Mouse (Mus musculus): ENCODE measurements at regions not wholly inside any gene's neighbourhood (a gene's known extent, or its start where the extent isn't known, plus 50 kb on each side); places are given as distances from the start of the nearest gene placed in this dataset.

GRCm38 (mm10) chr11:44204384-44204783 is 195.5 kb upstream of the Il12b start:
- H3K9ac ChIP-seq: no peak overlapping the region
- H3K9me3 ChIP-seq: no peaks in the 10 kb centered on the region
- H3K27me3 ChIP-seq: no peaks in the 10 kb centered on the region
- no peak for ATAC-seq (ENCODE audit: borderline replicate concordance, extremely low read depth, low FRiP score, low TSS enrichment)
- H3K27ac ChIP-seq: no peak overlapping the region
- no peaks in the 10 kb centered on the region for H3K36me3 ChIP-seq
- no peak overlapping the region for H3K4me3 ChIP-seq
- H3K4me2 ChIP-seq: no peak overlapping the region
- 59% methylated on average over 3 of the region's 3 CpGs for WGBS
- no peaks in the 10 kb centered on the region for H3K4me1 ChIP-seq

GRCm38 (mm10) chr11:44206866-44207265 is 193.0 kb upstream of the Il12b start:
- H3K9me3 ChIP-seq: no peaks in the 10 kb centered on the region
- 75% methylated on average over 4 of the region's 4 CpGs for whole genome bisulfite sequencing
- no peak overlapping the region for H3K4me3 ChIP-seq
- H3K36me3 ChIP-seq: no peaks in the 10 kb centered on the region
- ATAC-seq (ENCODE audit: borderline replicate concordance, extremely low read depth, low FRiP score, low TSS enrichment): no peak
- no peak overlapping the region for H3K4me2 ChIP-seq
- no peak overlapping the region for H3K27ac ChIP-seq
- H3K9ac ChIP-seq: no peak overlapping the region
- H3K27me3 ChIP-seq: no peaks in the 10 kb centered on the region
- 0 out of 2 replicates have a peak, but pooled peaks cover 4% of the 10 kb centered on the region for H3K4me1 ChIP-seq

- Histone ChIP-seq H3K4me2 (no peak overlapping the region), H3K4me3 (no peak overlapping the region), H3K27ac (peak overlapping the region; percentile 56), H3K27me3 (no peaks in the 10 kb centered on the region), H3K36me3 (no peaks in the 10 kb centered on the region), H3K4me1 (0 out of 2 replicates have a peak, but pooled peaks cover 5% of the 10 kb centered on the region), H3K9ac (no peak overlapping the region), H3K9me3 (no peaks in the 10 kb centered on the region)
- 36% methylated on average over 9 of the region's 9 CpGs for WGBS
- peak; percentile 75; the same call in 1 of the 2 replicates for ATAC-seq (ENCODE audit: borderline replicate concordance, extremely low read depth, low FRiP score, low TSS enrichment)
Observed at GRCm38 (mm10) chr11:44211871-44212441, 187.9 kb upstream of the Il12b start.

- Histone ChIP-seq H3K4me2 (no peak overlapping the region), H3K36me3 (no peaks in the 10 kb centered on the region), H3K4me3 (no peak overlapping the region), H3K9ac (no peak overlapping the region), H3K27ac (no peak overlapping the region), H3K27me3 (no peaks in the 10 kb centered on the region), H3K9me3 (no peaks in the 10 kb centered on the region), H3K4me1 (0 out of 2 replicates have a peak, but pooled peaks cover 5% of the 10 kb centered on the region)
- ATAC-seq (ENCODE audit: borderline replicate concordance, extremely low read depth, low FRiP score, low TSS enrichment): no peak
Observed at GRCm38 (mm10) chr11:44214095-44214494, 185.8 kb upstream of the Il12b start.

- WGBS: 83% methylated on average over 3 of the region's 3 CpGs
- ATAC-seq (ENCODE audit: borderline replicate concordance, extremely low read depth, low FRiP score, low TSS enrichment): no peak
- Histone ChIP-seq H3K4me1 (0 out of 2 replicates have a peak, but pooled peaks cover 8% of the 10 kb centered on the region), H3K27me3 (no peaks in the 10 kb centered on the region), H3K9me3 (no peaks in the 10 kb centered on the region), H3K4me3 (no peak overlapping the region), H3K4me2 (no peak overlapping the region), H3K27ac (no peak overlapping the region), H3K9ac (no peak overlapping the region), H3K36me3 (no peaks in the 10 kb centered on the region)
Observed at GRCm38 (mm10) chr11:44216346-44216745, 183.5 kb upstream of the Il12b start.

- 0 out of 2 replicates have a peak, but pooled peaks cover 3% of the 10 kb centered on the region for H3K4me1 ChIP-seq
- H3K9ac ChIP-seq: no peak overlapping the region
- 27% methylated on average over 3 of the region's 3 CpGs for WGBS
- H3K4me3 ChIP-seq: no peak overlapping the region
- H3K36me3 ChIP-seq: no peaks in the 10 kb centered on the region
- no peaks in the 10 kb centered on the region for H3K9me3 ChIP-seq
- H3K27ac ChIP-seq: peak overlapping the region; percentile 41; the same call in 1 of the 2 replicates
- peak; percentile 65; the same call in 1 of the 2 replicates for ATAC-seq (ENCODE audit: borderline replicate concordance, extremely low read depth, low FRiP score, low TSS enrichment)
- no peaks in the 10 kb centered on the region for H3K27me3 ChIP-seq
- no peak overlapping the region for H3K4me2 ChIP-seq
Observed at GRCm38 (mm10) chr11:44219971-44220370, 179.9 kb upstream of the Il12b start.

DNA sequence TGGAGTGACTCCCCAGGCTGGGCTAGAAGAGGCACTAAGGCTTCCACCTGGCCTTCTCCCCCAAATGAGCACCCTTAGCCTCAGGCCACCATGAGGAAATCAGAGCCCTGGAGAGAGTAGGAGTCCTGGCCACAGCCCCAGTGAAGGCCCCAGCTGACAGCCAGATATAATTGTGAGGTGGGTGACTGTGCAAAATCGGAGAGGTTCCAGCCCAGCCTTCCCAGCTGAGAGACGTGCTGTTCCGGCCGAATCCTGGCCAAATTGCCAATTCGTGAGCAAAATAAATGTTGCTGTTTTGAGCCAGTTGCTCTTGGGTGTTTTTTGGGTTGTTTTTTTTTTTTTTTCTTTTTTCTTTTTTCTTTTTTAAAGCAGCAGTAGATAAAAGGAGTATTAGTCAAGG is 169.9 kb upstream of the Il12b start:
- no peak overlapping the region for H3K4me3 ChIP-seq
- H3K9ac ChIP-seq: no peak overlapping the region
- no peak for ATAC-seq (ENCODE audit: borderline replicate concordance, extremely low read depth, low FRiP score, low TSS enrichment)
- H3K4me1 ChIP-seq: no peaks in the 10 kb centered on the region
- H3K27me3 ChIP-seq: no peaks in the 10 kb centered on the region
- no peak overlapping the region for H3K27ac ChIP-seq
- no peaks in the 10 kb centered on the region for H3K9me3 ChIP-seq
- H3K36me3 ChIP-seq: no peaks in the 10 kb centered on the region
- WGBS: 69% methylated on average over 5 of the region's 5 CpGs
- no peak overlapping the region for H3K4me2 ChIP-seq

GRCm38 (mm10) chr11:44235456-44235855 is 164.4 kb upstream of the Il12b start:
- no peak overlapping the region for H3K27ac ChIP-seq
- H3K4me1 ChIP-seq: no peaks in the 10 kb centered on the region
- H3K4me3 ChIP-seq: no peak overlapping the region
- H3K9me3 ChIP-seq: no peaks in the 10 kb centered on the region
- no peak overlapping the region for H3K4me2 ChIP-seq
- no peak overlapping the region for H3K9ac ChIP-seq
- ATAC-seq (ENCODE audit: borderline replicate concordance, extremely low read depth, low FRiP score, low TSS enrichment): no peak
- no peaks in the 10 kb centered on the region for H3K36me3 ChIP-seq
- no peaks in the 10 kb centered on the region for H3K27me3 ChIP-seq

GRCm38 (mm10) chr11:44238051-44238450 is 161.8 kb upstream of the Il12b start:
- no peak overlapping the region for H3K27ac ChIP-seq
- ATAC-seq (ENCODE audit: borderline replicate concordance, extremely low read depth, low FRiP score, low TSS enrichment): no peak
- H3K4me1 ChIP-seq: no peaks in the 10 kb centered on the region
- H3K4me3 ChIP-seq: no peak overlapping the region
- no peaks in the 10 kb centered on the region for H3K9me3 ChIP-seq
- H3K27me3 ChIP-seq: no peaks in the 10 kb centered on the region
- H3K4me2 ChIP-seq: no peak overlapping the region
- no peaks in the 10 kb centered on the region for H3K36me3 ChIP-seq
- WGBS: 84% methylated on average over 4 of the region's 4 CpGs
- no peak overlapping the region for H3K9ac ChIP-seq

DNA sequence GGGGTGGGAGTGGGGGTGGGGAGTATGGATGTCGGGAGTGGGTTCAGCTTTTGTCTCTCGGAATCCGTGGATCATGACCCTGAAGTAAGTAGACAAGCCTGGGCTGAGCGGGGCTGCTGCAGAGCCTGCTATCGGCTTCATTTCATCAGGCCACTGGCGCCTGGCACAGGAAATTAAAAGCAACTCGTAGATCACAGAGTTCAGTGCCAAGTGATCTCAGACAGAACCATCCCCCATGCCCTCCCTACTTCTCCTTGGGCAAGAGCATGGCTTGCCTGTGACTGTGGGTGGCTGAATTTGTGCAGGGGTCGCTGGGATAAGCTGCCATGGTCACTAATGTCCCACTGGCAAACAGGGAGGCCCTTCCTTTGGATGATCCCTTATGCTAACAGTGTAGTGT is 161.3 kb upstream of the Il12b start:
- H3K4me3 ChIP-seq: no peak overlapping the region
- H3K9ac ChIP-seq: no peak overlapping the region
- no peaks in the 10 kb centered on the region for H3K27me3 ChIP-seq
- no peaks in the 10 kb centered on the region for H3K4me1 ChIP-seq
- no peak overlapping the region for H3K4me2 ChIP-seq
- no peaks in the 10 kb centered on the region for H3K9me3 ChIP-seq
- ATAC-seq (ENCODE audit: borderline replicate concordance, extremely low read depth, low FRiP score, low TSS enrichment): no peak
- no peaks in the 10 kb centered on the region for H3K36me3 ChIP-seq
- 81% methylated on average over 8 of the region's 8 CpGs for WGBS
- no peak overlapping the region for H3K27ac ChIP-seq

GRCm38 (mm10) chr11:44243184-44243583 is 156.7 kb upstream of the Il12b start:
- no peak for ATAC-seq (ENCODE audit: borderline replicate concordance, extremely low read depth, low FRiP score, low TSS enrichment)
- Histone ChIP-seq H3K4me3 (no peak overlapping the region), H3K27ac (no peak overlapping the region), H3K9ac (no peak overlapping the region), H3K9me3 (no peaks in the 10 kb centered on the region), H3K4me1 (no peaks in the 10 kb centered on the region), H3K36me3 (no peaks in the 10 kb centered on the region), H3K4me2 (no peak overlapping the region), H3K27me3 (no peaks in the 10 kb centered on the region)
- 9% methylated on average over 2 of the region's 2 CpGs for WGBS

- no peak for ATAC-seq (ENCODE audit: borderline replicate concordance, extremely low read depth, low FRiP score, low TSS enrichment)
- 90% methylated on average over 5 of the region's 5 CpGs for WGBS
- Histone ChIP-seq H3K4me2 (no peak overlapping the region), H3K4me1 (no peaks in the 10 kb centered on the region), H3K4me3 (no peak overlapping the region), H3K9ac (no peak overlapping the region), H3K36me3 (no peaks in the 10 kb centered on the region), H3K9me3 (no peaks in the 10 kb centered on the region), H3K27ac (no peak overlapping the region), H3K27me3 (no peaks in the 10 kb centered on the region)
Observed at GRCm38 (mm10) chr11:44251821-44252220, 148.0 kb upstream of the Il12b start.
